Mouse (Mus musculus) subcutaneous adipose tissue, adult 2 months (tissue): Measurements from ENCODE around the gene Acadvl. TPM values are rescaled to one million over a fixed set of nuclear protein-coding genes. Genes with fewer than 3 reads are reported as not detected.

Experiments
- polyA plus RNA-seq: library from polyadenylated mRNA; depleted of rRNA; stranded (reverse); fragments of >200 nt; gene quantifications from 2 replicates; pipeline ENCODE4 v1.2.3, GENCODE M21; 2012; ENCODE audit warnings: low replicate concordance; rRNA removed

Gene Acadvl
- polyA plus RNA-seq: 153 and 251 TPM in 2 replicates

GRCm38 (mm10) chr11:70014880-70015558, at the start of gene Acadvl:
Acadvl (minus strand) TSS chr11:70015411.

GRCm38 (mm10) chr11:70053898-70054570, 38.8 kb upstream of the Acadvl start, which contains the start of gene Asgr1:
Asgr1 (plus strand) TSS chr11:70054085.

GRCm38 (mm10) chr11:70016669-70017068, 1.5 kb upstream of the Acadvl start, which contains the start of gene Dlg4:
Dlg4 (plus strand) TSS chr11:70016942.

GRCm38 (mm10) chr11:70000396-70000898, 14.8 kb downstream of the Acadvl start, which contains the start of gene Dvl2:
Dvl2 (plus strand) TSS chr11:70000595.

GRCm38 (mm10) chr11:69995391-69995960, 19.7 kb downstream of the Acadvl start, which contains the start of gene Phf23:
Phf23 (plus strand) TSS chr11:69995777.

GRCm38 (mm10) chr11:69990850-69991691, 24.1 kb downstream of the Acadvl start, which contains the start of gene Gabarap:
Gabarap (plus strand) TSS chr11:69991143.

GRCm38 (mm10) chr11:69982225-69982624, 33.0 kb downstream of the Acadvl start, which contains the start of gene Elp5:
Elp5 (minus strand) TSS chr11:69982517.

GRCm38 (mm10) chr11:69981141-69981762, 34.0 kb downstream of the Acadvl start, which contains the start of gene Ctdnep1:
Ctdnep1 (plus strand) TSS chr11:69981156.

GRCm38 (mm10) chr11:69964650-69965270, 50.5 kb downstream of the Acadvl start, which contains the start of gene Cldn7:
Cldn7 (plus strand) TSS chr11:69964779.

Other genes starting within 250 kb of the Acadvl start
- gene Zbtb4, start 249.5 kb downstream of the Acadvl start, polyA plus RNA-seq: 44.2 and 58.0 TPM in 2 replicates
- 15.3 and 30.1 TPM in 2 replicates for gene Chrnb1, start 219.5 kb downstream of the Acadvl start, polyA plus RNA-seq
- 9.8 and 16.7 TPM in 2 replicates for gene Fgf11, start 213.6 kb downstream of the Acadvl start, polyA plus RNA-seq
- 0.16 and 7.0 TPM in 2 replicates for gene Tmem102, start 209.8 kb downstream of the Acadvl start, polyA plus RNA-seq
- gene Gm39566, start 200.1 kb downstream of the Acadvl start, polyA plus RNA-seq: not detected in 2 replicates
- gene Spem2, start 196.9 kb downstream of the Acadvl start, polyA plus RNA-seq: not detected in 2 replicates
- gene Spem1, start 193.2 kb downstream of the Acadvl start, polyA plus RNA-seq: 0.31 TPM in 1 of 2 replicates, not detected in the other
- gene Nlgn2, start 177.6 kb downstream of the Acadvl start, polyA plus RNA-seq: 21.2 and 76.1 TPM in 2 replicates
- 256 and 336 TPM in 2 replicates for gene Tmem256, start 176.9 kb downstream of the Acadvl start, polyA plus RNA-seq
- gene Plscr3, start 169.0 kb downstream of the Acadvl start, polyA plus RNA-seq: 134 and 164 TPM in 2 replicates
- 5.0 and 6.3 TPM in 2 replicates for gene Tnk1, start 156.7 kb downstream of the Acadvl start, polyA plus RNA-seq
- gene Tmem95, start 137.4 kb downstream of the Acadvl start, polyA plus RNA-seq: not detected in 2 replicates
- 9.5 and 11.7 TPM in 2 replicates for gene Kctd11, start 134.0 kb downstream of the Acadvl start, polyA plus RNA-seq
- gene Acap1, start 119.9 kb downstream of the Acadvl start, polyA plus RNA-seq: 3.5 and 5.1 TPM in 2 replicates
- gene 2810408A11Rik, start 114.4 kb downstream of the Acadvl start, polyA plus RNA-seq: 0.82 and 2.1 TPM in 2 replicates
- 40.1 and 69.0 TPM in 2 replicates for gene Neurl4, start 114.3 kb downstream of the Acadvl start, polyA plus RNA-seq
- gene Gps2, start 101.5 kb downstream of the Acadvl start, polyA plus RNA-seq: 74.4 and 90.7 TPM in 2 replicates
- 533 and 726 TPM in 2 replicates for gene Eif5a, start 93.5 kb downstream of the Acadvl start, polyA plus RNA-seq
- gene Ybx2, start 79.6 kb downstream of the Acadvl start, polyA plus RNA-seq: 8.7 and 20.8 TPM in 2 replicates
- gene Slc2a4, start 67.2 kb downstream of the Acadvl start, polyA plus RNA-seq: 205 and 344 TPM in 2 replicates
- 0.49 and 65.8 TPM in 2 replicates for gene Cldn7, start 50.6 kb downstream of the Acadvl start, polyA plus RNA-seq
- 106 and 148 TPM in 2 replicates for gene Ctdnep1, start 34.3 kb downstream of the Acadvl start, polyA plus RNA-seq
- gene Elp5, start 32.9 kb downstream of the Acadvl start, polyA plus RNA-seq: 95.6 and 101 TPM in 2 replicates
- 566 and 640 TPM in 2 replicates for gene Gabarap, start 24.3 kb downstream of the Acadvl start, polyA plus RNA-seq
- 17.1 and 38.9 TPM in 2 replicates for gene Phf23, start 19.6 kb downstream of the Acadvl start, polyA plus RNA-seq
- 9.4 and 27.1 TPM in 2 replicates for gene Dvl2, start 14.8 kb downstream of the Acadvl start, polyA plus RNA-seq
- gene Dlg4, start 1.5 kb upstream of the Acadvl start, polyA plus RNA-seq: 16.9 and 56.2 TPM in 2 replicates
- gene Asgr1, start 38.7 kb upstream of the Acadvl start, polyA plus RNA-seq: 0.13 and 0.24 TPM in 2 replicates
- gene Asgr2, start 77.2 kb upstream of the Acadvl start, polyA plus RNA-seq: 1.3 and 5.5 TPM in 2 replicates
- gene Mgl2, start 114.9 kb upstream of the Acadvl start, polyA plus RNA-seq: 25.4 and 35.8 TPM in 2 replicates
- gene Clec10a, start 140.8 kb upstream of the Acadvl start, polyA plus RNA-seq: 32.3 and 46.6 TPM in 2 replicates
- gene Slc16a11, start 197.3 kb upstream of the Acadvl start, polyA plus RNA-seq: 3.5 and 5.8 TPM in 2 replicates
- 4.4 and 8.0 TPM in 2 replicates for gene Slc16a13, start 205.7 kb upstream of the Acadvl start, polyA plus RNA-seq
- 15.2 and 24.6 TPM in 2 replicates for gene Bcl6b, start 214.4 kb upstream of the Acadvl start, polyA plus RNA-seq
- gene 0610010K14Rik, start 222.5 kb upstream of the Acadvl start, polyA plus RNA-seq: 56.7 and 89.9 TPM in 2 replicates
- 8.0 and 8.3 TPM in 2 replicates for gene Gm21988, start 224.4 kb upstream of the Acadvl start, polyA plus RNA-seq
- 223 and 400 TPM in 2 replicates for gene Rnasek, start 224.4 kb upstream of the Acadvl start, polyA plus RNA-seq
- 2.5 and 7.8 TPM in 2 replicates for gene Alox12, start 239.9 kb upstream of the Acadvl start, polyA plus RNA-seq